Mouse (Mus musculus): ENCODE results near the gene 1700017N19Rik. TPM values are rescaled to one million over a fixed set of nuclear protein-coding genes. Genes with fewer than 3 reads are reported as not detected.

The 1700017N19Rik gene
- polyA plus RNA-seq (2012; rRNA removed; ENCODE audit: low replicate concordance), result not detected in 2 replicates

GRCm38 (mm10) chr10:100590323-100590722, at the start of gene 1700017N19Rik, which contains the start of gene 4930430F08Rik:
Gene 1700017N19Rik (plus strand): TSS chr10:100590484.
Gene 4930430F08Rik (minus strand): TSS chr10:100590423.

Other genes with a start within 250 kb of the 1700017N19Rik start
- not detected in 2 replicates for gene Gm4302, start 249.6 kb upstream of the 1700017N19Rik start, polyA plus RNA-seq (2012; rRNA removed; ENCODE audit: low replicate concordance)
- gene Gm4303, start 244.5 kb upstream of the 1700017N19Rik start, polyA plus RNA-seq (2012; rRNA removed; ENCODE audit: low replicate concordance), result not detected in 2 replicates
- gene Gm4305, start 239.4 kb upstream of the 1700017N19Rik start, polyA plus RNA-seq (2012; rRNA removed; ENCODE audit: low replicate concordance), result not detected in 2 replicates
- gene Gm4307, start 229.1 kb upstream of the 1700017N19Rik start, polyA plus RNA-seq (2012; rRNA removed; ENCODE audit: low replicate concordance), result not detected in 2 replicates
- gene Gm4312, start 207.9 kb upstream of the 1700017N19Rik start, polyA plus RNA-seq (2012; rRNA removed; ENCODE audit: low replicate concordance), result not detected in 2 replicates
- gene Tmtc3, start 103.1 kb upstream of the 1700017N19Rik start, polyA plus RNA-seq (2012; rRNA removed; ENCODE audit: low replicate concordance), result 4.7 and 9.2 TPM in 2 replicates
- gene Cep290, start 102.9 kb upstream of the 1700017N19Rik start, polyA plus RNA-seq (2012; rRNA removed; ENCODE audit: low replicate concordance), result 0.18 and 0.65 TPM in 2 replicates
- gene 4930430F08Rik, start 61 bp upstream of the 1700017N19Rik start, polyA plus RNA-seq (2012; rRNA removed; ENCODE audit: low replicate concordance), result 4.7 and 6.3 TPM in 2 replicates